Mouse (Mus musculus): ENCODE results near the gene Supt4a.

DNA sequence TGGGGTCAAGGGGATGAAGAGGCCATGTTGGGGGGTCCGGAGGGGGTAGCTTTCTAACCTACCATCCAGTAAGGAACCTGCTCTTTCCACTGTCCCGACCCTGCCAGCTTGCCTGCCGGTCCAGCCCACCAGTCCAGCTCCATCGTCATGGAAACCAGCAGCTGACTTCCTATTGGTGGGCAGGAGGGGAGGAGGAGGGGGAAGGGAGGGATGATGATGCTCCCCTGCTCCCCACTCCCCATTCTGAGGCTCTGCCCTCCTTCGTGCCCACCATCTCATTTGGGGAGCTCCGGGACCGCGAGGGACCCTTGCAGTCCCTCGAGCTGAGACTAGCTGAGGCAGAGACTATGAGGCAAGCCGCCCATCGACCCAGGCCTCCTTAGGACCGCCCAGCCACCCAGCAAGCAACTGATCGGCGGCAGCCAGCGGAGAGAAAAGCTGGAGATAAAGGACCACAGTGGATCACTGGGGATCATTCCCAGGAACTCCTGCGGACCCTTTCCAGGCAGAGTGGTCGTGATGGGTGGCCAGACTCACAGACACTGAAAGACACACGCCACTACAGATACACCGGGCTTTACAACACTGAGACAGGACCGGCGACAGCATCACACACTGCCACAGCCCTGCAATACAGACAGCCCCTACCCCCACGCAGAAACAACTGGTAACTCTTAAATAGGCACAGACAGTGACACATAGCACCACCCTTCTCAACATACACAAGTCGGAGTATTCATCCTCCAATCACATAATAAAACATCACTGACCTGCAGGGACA is 23.1 kb downstream of the Supt4a start, which contains the start of gene Tspoap1:
- no peak for TF ChIP-seq CTCF (conservative IDR thresholded peaks at IDR 0.05; ENCODE audit: low read length)
- no peak for TF ChIP-seq POU5F1 (IDR thresholded peaks at IDR 0.05; ENCODE audit: borderline replicate concordance, low read length)

Data from E14TG2a.4 (cell line).